Mouse (Mus musculus) liver, postnatal 0 days (tissue): ENCODE data around the gene Tet1. TPM values are rescaled to one million over a fixed set of nuclear protein-coding genes. Genes with fewer than 3 reads are reported as not detected.

Experiments used
- ATAC-seq: fragments of 200-750 bp; cut with Nextera tagmentation; 2 replicates; pipeline ENCODE4 v1.8.0; 2017; ENCODE audit warnings: mild to moderate bottlenecking, moderate library complexity
- DNase-seq: peaks from one replicate; pipeline ENCODE4 v3.0.0-alpha.2; 2016
- H3K27ac ChIP-seq: fragments of 300-500 bp; sonication (generic); 2 replicates; pipeline ENCODE4 v1.5.1; 2014; ENCODE audit warnings: antibody characterized with exemption, moderate library complexity, mild to moderate bottlenecking, low read depth
- H3K27me3 ChIP-seq: fragments of 300-500 bp; sonication (generic); 2 replicates; pipeline ENCODE4 v1.6.1; 2014; ENCODE audit warnings: low read length, control low read depth, mixed read lengths; ENCODE audit not compliant: insufficient read depth
- H3K36me3 ChIP-seq: fragments of 300-500 bp; sonication (generic); replicated peaks from 2 replicates; pipeline ENCODE4 v1.6.1; 2014; ENCODE audit warnings: mild to moderate bottlenecking, control low read depth, low read length, moderate library complexity, mixed read lengths; ENCODE audit not compliant: insufficient read depth
- H3K4me1 ChIP-seq: fragments of 300-500 bp; sonication (generic); 2 replicates; pipeline ENCODE4 v1.6.1; 2014; ENCODE audit warnings: antibody characterized with exemption, mild to moderate bottlenecking, control low read depth; ENCODE audit not compliant: insufficient read depth
- H3K4me2 ChIP-seq: fragments of 300-500 bp; sonication (generic); 2 replicates; pipeline ENCODE4 v1.6.1; 2014; ENCODE audit warnings: low read depth, mild to moderate bottlenecking, low read length, moderate library complexity, mixed read lengths
- H3K4me3 ChIP-seq: fragments of 300-500 bp; sonication (generic); 2 replicates; pipeline ENCODE4 v1.5.1; 2014; ENCODE audit warnings: low read depth, low read length
- H3K9ac ChIP-seq: fragments of 300-500 bp; sonication (generic); replicated peaks from 2 replicates; pipeline ENCODE4 v1.6.1; 2014; ENCODE audit warnings: mild to moderate bottlenecking, moderate library complexity
- H3K9me3 ChIP-seq: fragments of 300-500 bp; sonication (generic); 2 replicates; pipeline ENCODE4 v1.6.1; 2016; ENCODE audit warnings: mild to moderate bottlenecking, control low read depth, low read length, mixed read lengths
- CTCF ChIP-seq: sonication (generic); IDR thresholded peaks from 2 replicates; pipeline ENCODE4 v1.5.1; 2016; ENCODE audit warnings: antibody characterized with exemption, low read depth
- EP300 ChIP-seq: IDR thresholded peaks from 2 replicates; pipeline ENCODE4 v1.6.1; 2016; ENCODE audit warnings: antibody characterized with exemption, low read depth, mild to moderate bottlenecking
- WGBS: fragments of 180-500 bp; shearing (Covaris S2); extraction: QIAGEN DNeasy Blood & Tissue Kit; methylation state at CpG from one replicate; pipeline ENCODE4 v1.1.7; 2014; ENCODE audit not compliant: insufficient replicate concordance; 5-methylcytosine and 5-hydroxymethylcytosine counted together
- polyA plus RNA-seq: library from polyadenylated mRNA; unstranded; fragments of >200 nt; fragmentation: Nextera tagmentation; extraction: Ambion mirVana; gene quantifications from 2 replicates; pipeline ENCODE4 v1.2.1, GENCODE M21; 2015

Tet1 gene
- polyA plus RNA-seq, 1 experiment from 2014 or later: 0.97 TPM

DNA sequence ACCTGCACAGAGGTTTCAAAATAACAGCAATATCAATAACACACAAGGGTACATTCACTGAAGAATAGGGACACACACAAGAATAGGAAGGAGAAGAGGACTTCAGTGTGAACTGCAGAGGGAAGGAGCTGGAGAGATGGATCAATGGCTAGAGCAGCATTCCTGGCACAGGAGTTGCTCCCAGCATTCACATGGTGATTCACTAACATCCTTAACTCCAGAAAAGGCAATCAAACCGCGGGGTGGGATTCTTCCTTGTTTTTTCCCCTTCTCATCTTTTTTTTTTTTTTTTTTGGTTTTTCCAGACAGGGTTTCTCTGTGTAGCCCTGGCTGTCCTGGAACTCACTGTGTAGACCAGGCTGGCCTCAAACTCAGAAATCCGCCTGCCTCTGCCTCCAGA lies 14.3 kb downstream of the Tet1 start:
- no peak for DNase-seq
- H3K4me2 ChIP-seq: no peak overlapping the region
- no peak for TF ChIP-seq CTCF
- no peak for TF ChIP-seq EP300
- no peak overlapping the region for H3K9ac ChIP-seq
- no peak for ATAC-seq
- H3K27me3 ChIP-seq: no peaks in the 10 kb centered on the region
- H3K9me3 ChIP-seq: no peaks in the 10 kb centered on the region
- no peaks in the 10 kb centered on the region for H3K4me1 ChIP-seq
- WGBS: 71% methylated on average over 3 of the region's 3 CpGs
- H3K36me3 ChIP-seq: no peaks in the 10 kb centered on the region
- no peak overlapping the region for H3K27ac ChIP-seq
- H3K4me3 ChIP-seq: no peak overlapping the region

DNA sequence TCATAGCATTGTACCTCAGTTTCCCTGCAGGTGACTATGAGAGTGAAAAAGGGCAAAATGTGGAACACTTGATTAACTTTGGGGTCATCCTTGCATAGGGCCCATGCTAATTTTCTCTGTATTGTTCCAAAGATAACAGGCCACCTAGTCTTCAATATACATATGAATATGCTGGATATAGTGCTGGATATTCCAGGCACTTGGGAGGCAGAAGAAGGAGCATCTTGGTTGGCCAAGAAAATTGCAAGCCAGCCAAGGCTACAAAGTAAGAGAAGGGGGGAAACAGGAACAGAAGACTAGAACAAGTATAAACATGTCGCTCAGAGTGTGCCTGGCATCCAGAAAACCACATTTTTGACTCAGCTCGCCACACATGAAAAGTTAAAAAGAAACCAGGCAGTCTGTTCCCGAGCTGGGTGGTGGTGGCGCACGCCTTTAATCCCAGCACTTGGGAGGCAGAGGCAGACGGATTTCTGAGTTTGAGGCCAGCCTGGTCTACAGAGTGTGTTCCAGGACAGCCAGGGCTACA lies 15.4 kb downstream of the Tet1 start:
- no peak for DNase-seq
- ATAC-seq: no peak
- no peaks in the 10 kb centered on the region for H3K27me3 ChIP-seq

DNA sequence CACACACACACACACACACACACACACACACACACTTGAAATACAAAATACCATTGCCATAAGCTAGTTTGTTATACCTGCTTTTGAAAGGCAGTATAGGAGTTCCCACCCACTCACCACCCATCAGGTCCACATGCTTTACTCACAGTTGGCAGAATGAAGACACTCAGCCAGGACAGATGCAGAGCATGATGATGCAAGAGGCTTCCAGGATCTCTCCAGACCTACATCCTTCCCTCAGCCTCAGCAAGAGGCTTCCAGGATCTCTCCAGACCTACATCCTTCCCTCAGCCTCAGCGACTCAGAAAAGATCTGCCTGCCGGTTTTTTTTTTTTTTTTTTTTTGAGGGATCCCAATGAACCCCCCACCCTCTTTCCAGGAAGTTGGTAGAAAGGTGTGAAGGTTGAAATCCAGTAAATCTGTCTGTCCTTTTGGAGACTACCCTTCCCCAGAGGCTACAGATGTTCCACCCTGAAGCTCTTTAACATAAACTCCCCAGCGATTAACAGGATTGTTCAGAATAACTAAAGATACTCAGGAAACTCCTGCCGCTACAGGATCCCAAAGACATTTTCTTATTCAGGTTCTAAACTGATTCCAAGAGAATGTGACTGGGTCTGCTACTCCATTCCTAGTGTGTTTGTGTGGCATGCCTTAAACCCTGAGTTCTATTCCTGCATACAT lies 16.1 kb downstream of the Tet1 start:
- DNase-seq: no peak
- 45% methylated on average over 4 of the region's 4 CpGs for WGBS
- Histone ChIP-seq H3K27me3 (no peaks in the 10 kb centered on the region), H3K36me3 (no peaks in the 10 kb centered on the region), H3K27ac (no peak overlapping the region), H3K4me3 (no peak overlapping the region), H3K4me1 (no peaks in the 10 kb centered on the region), H3K9me3 (no peaks in the 10 kb centered on the region), H3K4me2 (no peak overlapping the region), H3K9ac (no peak overlapping the region)
- no peak for TF ChIP-seq EP300
- TF ChIP-seq CTCF: no peak
- ATAC-seq: no peak

More for the DNA sequence above, 15.4 kb downstream of the Tet1 start:
- 55% methylated on average over 6 of the region's 6 CpGs for WGBS
- Histone ChIP-seq H3K4me3 (no peak overlapping the region), H3K36me3 (no peaks in the 10 kb centered on the region), H3K4me2 (no peak overlapping the region), H3K9me3 (no peaks in the 10 kb centered on the region), H3K27ac (no peak overlapping the region), H3K9ac (no peak overlapping the region), H3K4me1 (no peaks in the 10 kb centered on the region)
- TF ChIP-seq CTCF (no peak), EP300 (no peak)

DNA sequence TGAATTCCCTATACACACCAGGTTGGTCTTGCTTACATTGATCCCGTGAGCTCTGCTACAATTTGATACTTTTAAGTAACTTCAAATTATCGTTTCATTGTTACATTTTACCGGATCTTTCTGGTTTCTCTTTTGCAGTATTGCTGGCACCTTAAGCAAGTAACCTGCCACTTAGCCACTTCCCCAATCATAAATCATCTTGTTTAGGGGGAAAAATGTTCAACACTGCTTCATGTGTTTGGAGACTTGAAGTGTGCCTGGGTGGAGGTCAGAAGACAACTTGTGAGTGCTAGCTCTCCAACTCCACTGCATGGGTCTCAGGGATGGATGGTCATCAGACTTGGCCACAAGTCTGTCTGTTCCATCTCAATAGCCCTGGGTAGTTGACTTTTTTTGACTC lies 17.8 kb downstream of the Tet1 start:
- Histone ChIP-seq H3K4me2 (no peak overlapping the region), H3K9ac (no peak overlapping the region), H3K27ac (no peak overlapping the region), H3K27me3 (peaks cover 9% of the 10 kb centered on the region; the same call in 1 of the 2 replicates), H3K36me3 (no peaks in the 10 kb centered on the region), H3K4me1 (peaks cover 13% of the 10 kb centered on the region), H3K4me3 (no peak overlapping the region), H3K9me3 (no peaks in the 10 kb centered on the region)
- no peak for ATAC-seq
- TF ChIP-seq CTCF (no peak), EP300 (no peak)
- no peak for DNase-seq
- 37% methylated on average over 3 of the region's 3 CpGs for WGBS

DNA sequence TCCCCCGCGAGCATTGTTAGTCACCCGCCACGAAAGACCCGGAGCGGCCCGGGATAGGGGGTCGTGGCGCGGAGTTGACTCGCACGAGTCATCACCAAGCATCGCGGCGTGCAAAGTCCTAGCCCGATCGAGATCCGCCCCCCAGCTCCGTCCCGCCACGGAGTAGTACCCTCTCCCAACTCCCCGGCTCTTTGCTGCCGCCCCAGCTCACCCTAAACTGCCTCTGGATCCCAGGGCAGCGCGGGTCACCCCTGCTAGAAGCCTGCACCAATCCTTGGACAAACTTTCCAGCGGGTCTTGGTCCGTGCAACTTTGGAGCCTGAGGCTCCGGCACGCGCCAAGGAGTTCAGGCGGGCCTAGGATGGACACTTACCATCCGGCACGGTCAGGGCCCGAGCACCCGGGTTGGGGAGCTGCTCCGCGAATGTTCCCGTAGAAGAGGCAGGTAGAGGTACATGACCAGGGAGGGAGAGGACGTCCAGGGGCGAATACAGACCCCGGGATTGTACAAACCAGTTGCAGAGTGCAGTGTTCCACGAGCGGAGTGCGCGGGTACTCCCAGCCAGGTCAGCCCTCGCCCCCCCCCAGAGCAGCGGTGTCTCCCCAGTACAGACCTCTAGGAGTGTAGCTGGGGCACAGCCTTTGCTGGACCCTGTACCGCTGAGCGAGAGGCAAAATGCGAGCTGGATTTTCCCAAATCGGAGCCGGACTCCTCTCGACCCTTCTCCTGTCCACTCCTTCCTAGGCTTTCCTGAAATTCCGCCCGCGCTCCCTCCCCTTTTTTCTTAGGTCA lies 21.8 kb downstream of the Tet1 start:
- Histone ChIP-seq H3K4me1 (peaks cover 19% of the 10 kb centered on the region), H3K27ac (no peak overlapping the region), H3K4me2 (peak overlapping the region; percentile 98), H3K36me3 (no peaks in the 10 kb centered on the region), H3K4me3 (peak overlapping the region; percentile 61), H3K9me3 (no peaks in the 10 kb centered on the region), H3K27me3 (peaks cover 9% of the 10 kb centered on the region; the same call in 1 of the 2 replicates), H3K9ac (peak overlapping the region; percentile 60)
- peak; percentile 80 for ATAC-seq
- peak; percentile 66 for DNase-seq
- WGBS: 1% methylated on average over 53 of the region's 56 CpGs
- no peak for TF ChIP-seq EP300
- TF ChIP-seq CTCF: no peak
